19 mouse cellular contexts compared by ENCODE assay signal in genomic region chr16:48621019-48621418, GRCm38 (mm10).
A peak's percentile ranks its signal among the peaks of the same experiment; 100 is the strongest.
DNase-seq lines count a peak whose midpoint lies in the region; ATAC-seq and TF ChIP-seq lines count a peak whose summit lies in the region.
"Had no signal": no experiment of that assay in that cellular context is flagged by ENCODE, and none has a peak within 500 bp of the region (broad histone marks: within the 10 kb centered on the region; RNA-seq: fewer than 3 reads in every experiment).

No protein-coding gene starts in this region.

- H3K4me1 ChIP-seq in embryonic fibroblast, embryonic 13.5 days (ENCODE audit: control insufficient read depth, insufficient read depth, low read length): no peaks in the 10 kb centered on the region
- H3K4me1 ChIP-seq in stomach, postnatal 0 days (replicated peaks; ENCODE audit: control insufficient read depth, insufficient read depth): no peaks in the 10 kb centered on the region
- H3K4me1 ChIP-seq in hindbrain, embryonic 11.5 days (replicated peaks; ENCODE audit: control insufficient read depth, insufficient read depth, low read length): no peaks in the 10 kb centered on the region
- H3K4me1 ChIP-seq: forebrain, embryonic 12.5 days; heart, embryonic 13.5 days; intestine, embryonic 15.5 days had no signal

- H3K27ac ChIP-seq in embryonic fibroblast, embryonic 13.5 days (ENCODE audit: insufficient read depth, low read length): peak overlapping the region; percentile 71
- H3K27ac ChIP-seq in stomach, postnatal 0 days (replicated peaks): no peak overlapping the region
- H3K27ac ChIP-seq in hindbrain, embryonic 11.5 days (ENCODE audit: low read depth, low read length): no peak overlapping the region
- H3K27ac ChIP-seq: forebrain, embryonic 12.5 days; gastrocnemius, adult 2 months; heart, embryonic 13.5 days; hindbrain, embryonic 14.5 days; intestine, embryonic 15.5 days had no signal

- no peak for ATAC-seq in stomach, postnatal 0 days (ENCODE audit: low FRiP score, low TSS enrichment)
- no peak for ATAC-seq in hindbrain, embryonic 11.5 days (ENCODE audit: low FRiP score)
- ATAC-seq: forebrain, embryonic 16.5 days; intestine, embryonic 15.5 days had no signal

- H3K9me3 ChIP-seq in stomach, postnatal 0 days (ENCODE audit: control insufficient read depth, low read length): no peaks in the 10 kb centered on the region
- H3K9me3 ChIP-seq in hindbrain, embryonic 11.5 days (ENCODE audit: control insufficient read depth, low read length): no peaks in the 10 kb centered on the region
- H3K9me3 ChIP-seq: forebrain, embryonic 12.5 days; heart, embryonic 13.5 days; intestine, embryonic 15.5 days had no signal

- no peaks in the 10 kb centered on the region for H3K36me3 ChIP-seq in stomach, postnatal 0 days (ENCODE audit: control insufficient read depth, insufficient read depth, low read length)
- no peaks in the 10 kb centered on the region for H3K36me3 ChIP-seq in hindbrain, embryonic 11.5 days (ENCODE audit: control insufficient read depth, insufficient read depth, low read length)
- H3K36me3 ChIP-seq: forebrain, embryonic 12.5 days; heart, embryonic 13.5 days; intestine, embryonic 15.5 days had no signal

- H3K9ac ChIP-seq in stomach, postnatal 0 days (ENCODE audit: low read length): no peak overlapping the region
- no peak overlapping the region for H3K9ac ChIP-seq in hindbrain, embryonic 11.5 days (ENCODE audit: low read depth, low read length)
- H3K9ac ChIP-seq: forebrain, embryonic 12.5 days; heart, embryonic 13.5 days; hindbrain, embryonic 14.5 days; intestine, embryonic 15.5 days had no signal

- 36% methylated on average over 2 of the region's 2 CpGs for WGBS in stomach, postnatal 0 days
- WGBS in hindbrain, embryonic 11.5 days: 30% methylated on average over 2 of the region's 2 CpGs

- H3K4me3 ChIP-seq in embryonic fibroblast, embryonic 13.5 days (ENCODE audit: insufficient read depth, low read length): no peak overlapping the region
- H3K4me3 ChIP-seq in stomach, postnatal 0 days (ENCODE audit: low read depth, low read length): no peak overlapping the region
- H3K4me3 ChIP-seq in hindbrain, embryonic 11.5 days (ENCODE audit: low read depth, low read length): no peak overlapping the region
- H3K4me3 ChIP-seq: forebrain, embryonic 12.5 days; gastrocnemius, adult 2 months; heart, embryonic 13.5 days; intestine, embryonic 15.5 days had no signal

- DNase-seq in embryo, embryonic 11 days: peak; percentile 4
- no peak for DNase-seq in embryo, embryonic 10 days (ENCODE audit: low spot score)
- DNase-seq in NIH3T3 (ENCODE audit: low read depth): peak; percentile 13
- no peak for DNase-seq in heart, postnatal 4 days
- DNase-seq in stomach, postnatal 0 days (ENCODE audit: low spot score): no peak
- DNase-seq in hindbrain, embryonic 11.5 days (ENCODE audit: low spot score): no peak
- DNase-seq: adrenal gland, adult 2 months; adrenal gland, postnatal 25 days; cerebellum, adult 2 months; cerebellum, postnatal 10 days; gastrocnemius, adult 2 months; gastrocnemius, postnatal 25 days; kidney, adult 18-20 months had no signal

- H3K4me2 ChIP-seq in stomach, postnatal 0 days (replicated peaks; ENCODE audit: low read depth): no peak overlapping the region
- no peak overlapping the region for H3K4me2 ChIP-seq in hindbrain, embryonic 11.5 days (replicated peaks; ENCODE audit: low read depth, low read length)
- H3K4me2 ChIP-seq: forebrain, embryonic 12.5 days; heart, embryonic 13.5 days; hindbrain, embryonic 14.5 days; intestine, embryonic 15.5 days had no signal

- no peak for TF ChIP-seq CTCF in embryonic fibroblast, embryonic 13.5 days (IDR thresholded peaks at IDR 0.05; ENCODE audit: borderline replicate concordance, insufficient read depth, low read length)
- TF ChIP-seq CTCF in stomach, postnatal 0 days (IDR thresholded peaks at IDR 0.05; ENCODE audit: low read depth): no peak

- TF ChIP-seq EP300 in stomach, postnatal 0 days (optimal IDR thresholded peaks at IDR 0.05): no peak

- H3K27me3 ChIP-seq in stomach, postnatal 0 days (ENCODE audit: control insufficient read depth, insufficient read depth, low read length): no peaks in the 10 kb centered on the region
- no peaks in the 10 kb centered on the region for H3K27me3 ChIP-seq in hindbrain, embryonic 11.5 days (ENCODE audit: control insufficient read depth, insufficient read depth, low read length)
- H3K27me3 ChIP-seq: forebrain, embryonic 12.5 days; heart, embryonic 13.5 days; intestine, embryonic 15.5 days had no signal

- TF ChIP-seq POLR2A in embryonic fibroblast, embryonic 13.5 days (IDR thresholded peaks at IDR 0.05; ENCODE audit: low read depth, low read length): no peak

Comparison
In these comparisons a context has a peak if more than half of its experiments do, and no peak if none do; other contexts are left out.
1. DNase-seq: peak in embryo, embryonic 11 days (single experiment) and NIH3T3 (single experiment); none in embryo, embryonic 10 days (single experiment), heart, postnatal 4 days (single experiment), stomach, postnatal 0 days (single experiment) and hindbrain, embryonic 11.5 days (single experiment).